Mouse (Mus musculus) megakaryocyte progenitor cell, adult 5-6 weeks (primary cell): ENCODE measurements around the gene Iqcd. TPM values are rescaled to one million over a fixed set of nuclear protein-coding genes. Genes with fewer than 3 reads are reported as not detected.

Source experiments
- ATAC-seq: replicated peaks from 2 replicates; pipeline ENCODE4 v1.8.0; 2016; ENCODE audit warnings: mild to moderate bottlenecking, moderate TSS enrichment, inconsistent platforms; ENCODE audit not compliant: poor library complexity
- total RNA-seq, 2 experiments: library from RNA; stranded (forward) in 1 of 2; stranded (reverse) in 1 of 2; fragments of 157-497, 149-512 nt in 1 of 2; fragments of 200-1000 nt in 1 of 2; gene quantifications; 2 replicates each; pipeline versions ENCODE4 v1.2.3 to v1.2.4; 2015 to 2017

Gene Iqcd
- total RNA-seq, 2 experiments from 2014 or later: 1.1 TPM; not detected in 1

- no peak for ATAC-seq
These were observed 35.6 kb downstream of the Iqcd start for GRCm38 (mm10) chr5:120624427-120624826.

- peak; percentile 40; the same call in 1 of the 2 replicates for ATAC-seq
These were observed 37.6 kb downstream of the Iqcd start for GRCm38 (mm10) chr5:120626399-120626798.

DNA sequence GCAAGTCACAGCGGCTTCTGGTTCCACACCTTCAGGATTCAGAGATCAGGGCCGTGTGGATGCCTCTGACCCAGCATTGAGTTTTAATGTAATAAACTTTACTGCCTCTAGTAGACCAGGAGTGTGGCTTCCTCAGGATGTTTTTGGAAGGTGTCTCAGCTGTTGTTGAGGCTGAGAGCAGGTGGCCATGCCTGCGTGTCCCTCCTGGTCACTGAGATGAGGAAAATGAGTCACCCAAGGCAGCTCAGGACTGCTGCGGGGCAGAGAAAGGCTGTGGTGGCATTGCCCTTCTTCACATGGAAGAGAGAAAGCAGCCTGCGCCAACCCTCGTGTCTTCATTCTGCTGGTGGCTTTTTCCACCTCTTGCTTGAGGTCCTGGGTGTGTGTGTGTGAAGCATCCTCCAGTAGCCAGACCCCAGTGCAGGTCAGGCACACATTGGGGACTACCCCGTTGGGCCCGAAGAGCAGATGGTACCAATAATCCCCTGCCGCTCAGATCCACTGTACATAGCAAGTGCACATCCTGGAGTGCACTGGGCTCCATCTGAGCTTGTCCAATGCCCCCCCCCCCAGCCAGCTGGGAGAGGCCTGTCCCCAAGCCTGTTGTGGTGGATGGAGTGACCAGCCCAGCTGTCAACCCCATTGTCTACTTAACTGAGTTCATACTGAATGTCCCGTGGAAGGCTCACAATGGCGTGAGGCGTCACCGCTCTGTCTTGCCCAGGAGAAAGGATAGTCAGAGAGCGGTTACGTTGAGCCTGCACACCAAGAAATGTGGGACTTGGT, 38.9 kb downstream of the Iqcd start:
- ATAC-seq: no peak

DNA sequence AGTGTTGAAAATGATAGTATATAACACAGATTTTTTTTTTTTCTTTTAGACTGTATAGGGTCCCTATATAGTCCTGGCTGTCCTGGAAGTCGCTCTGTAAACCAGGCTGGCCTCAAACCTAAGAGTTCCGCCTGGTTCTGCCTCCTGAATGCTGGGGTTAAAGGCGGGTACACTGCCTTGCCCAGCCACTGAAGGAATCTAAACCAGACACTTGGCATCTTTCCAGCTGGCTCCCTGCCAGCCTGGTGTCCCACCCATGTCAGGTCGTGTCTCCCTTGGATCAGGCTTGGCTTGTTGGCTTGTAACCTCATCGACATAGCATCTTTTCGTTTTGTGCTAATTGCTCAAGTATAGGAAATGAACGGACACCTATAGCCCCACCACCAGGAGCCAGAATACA, 39.8 kb downstream of the Iqcd start:
- peak; percentile 40 for ATAC-seq

GRCm38 (mm10) chr5:120631128-120631527, 42.3 kb downstream of the Iqcd start:
- ATAC-seq: no peak

GRCm38 (mm10) chr5:120631892-120632291, 43.1 kb downstream of the Iqcd start:
- ATAC-seq: no peak

GRCm38 (mm10) chr5:120634131-120634530, 45.3 kb downstream of the Iqcd start, which contains the start of gene Cfap73:
Cfap73 (minus strand) TSS chr5:120634235.
- no peak for ATAC-seq

DNA sequence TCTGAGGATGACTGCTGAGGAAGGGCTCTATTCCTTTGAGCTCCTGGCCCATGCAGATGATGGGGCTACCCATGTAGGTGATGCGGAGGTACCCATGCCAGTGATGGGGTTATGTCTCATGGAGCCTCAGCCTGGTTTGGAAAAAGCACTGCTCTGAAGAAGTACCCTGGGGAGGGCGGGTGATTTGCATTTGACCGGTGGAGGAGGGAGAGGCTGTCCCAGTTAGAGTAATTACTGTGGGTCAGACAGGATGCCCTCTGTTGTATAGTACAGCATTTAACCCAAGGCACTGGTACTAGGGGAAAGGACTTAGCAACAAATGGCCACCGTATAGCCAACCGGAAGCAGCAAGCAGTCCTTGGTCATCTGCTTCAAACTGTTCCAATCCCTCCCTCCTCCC, 46.0 kb downstream of the Iqcd start:
- no peak for ATAC-seq

DNA sequence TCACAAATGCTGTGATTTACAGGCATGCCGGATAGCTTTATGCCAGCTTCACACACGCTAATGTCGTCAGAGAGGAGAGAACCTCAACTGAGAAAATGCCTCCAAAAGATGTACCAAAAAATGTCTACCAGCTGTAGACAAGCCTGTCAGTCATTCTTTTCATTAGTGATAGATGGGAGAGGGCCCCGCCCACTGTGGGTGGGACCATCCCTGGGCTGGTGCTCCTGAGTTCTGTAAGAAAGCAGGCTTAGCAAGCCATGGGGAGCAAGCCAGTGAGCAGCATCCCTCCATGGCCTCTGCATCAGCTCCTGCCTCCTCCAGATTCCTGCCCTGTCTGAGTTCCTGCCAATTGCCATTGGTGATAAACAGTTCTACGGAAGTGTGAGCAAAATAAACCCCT, 46.8 kb downstream of the Iqcd start:
- no peak for ATAC-seq

DNA sequence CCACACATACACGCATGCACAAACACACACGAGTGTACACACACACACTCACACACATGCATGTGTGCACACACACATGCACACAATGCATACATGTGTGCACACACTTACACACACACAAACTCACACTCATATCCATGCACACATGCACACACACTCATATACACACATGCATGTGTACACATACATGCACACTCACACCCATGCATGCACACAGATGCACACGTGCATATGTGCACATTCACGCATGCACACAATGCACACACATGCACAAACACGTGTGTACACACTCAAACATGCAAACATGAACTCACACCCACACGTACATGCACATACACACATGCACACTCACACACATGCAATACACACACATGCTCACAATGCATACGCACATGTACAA, 51.3 kb downstream of the Iqcd start:
- ATAC-seq: no peak

DNA sequence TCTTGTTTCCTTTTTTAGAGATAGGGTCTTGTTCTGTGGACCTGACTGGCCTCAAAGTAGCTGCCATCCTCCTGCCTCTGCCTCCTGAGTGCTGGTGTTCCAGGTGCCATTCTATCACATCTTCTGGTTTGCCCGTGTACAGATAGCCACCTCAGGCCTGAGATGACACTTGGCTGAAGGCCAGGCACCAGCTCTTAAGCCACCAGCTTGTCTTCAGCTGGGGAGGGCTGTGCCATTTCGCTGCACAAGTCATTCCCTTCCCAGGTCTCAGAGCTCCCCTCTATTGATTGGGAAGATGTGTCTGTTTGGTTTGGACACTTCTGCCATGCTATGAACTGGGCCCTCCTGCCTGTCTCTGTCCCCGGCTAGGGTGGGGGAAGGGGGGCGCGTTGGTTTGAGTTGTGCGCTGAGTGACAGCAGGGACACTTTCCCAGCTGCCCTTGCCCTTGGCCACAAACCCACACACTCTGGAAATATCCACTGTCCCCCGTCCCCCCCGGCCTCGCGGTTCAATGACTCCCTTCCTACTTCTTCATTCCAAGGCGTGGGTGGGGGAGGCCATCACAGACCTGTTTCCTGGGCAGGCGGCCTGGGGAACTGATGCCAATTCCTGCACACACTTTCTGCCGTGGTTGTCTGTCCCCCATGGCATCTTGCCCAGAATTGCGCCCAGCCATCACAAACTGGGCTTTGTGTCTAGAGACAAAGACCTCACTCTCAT, 54.7 kb downstream of the Iqcd start:
- ATAC-seq: peak; percentile 62

DNA sequence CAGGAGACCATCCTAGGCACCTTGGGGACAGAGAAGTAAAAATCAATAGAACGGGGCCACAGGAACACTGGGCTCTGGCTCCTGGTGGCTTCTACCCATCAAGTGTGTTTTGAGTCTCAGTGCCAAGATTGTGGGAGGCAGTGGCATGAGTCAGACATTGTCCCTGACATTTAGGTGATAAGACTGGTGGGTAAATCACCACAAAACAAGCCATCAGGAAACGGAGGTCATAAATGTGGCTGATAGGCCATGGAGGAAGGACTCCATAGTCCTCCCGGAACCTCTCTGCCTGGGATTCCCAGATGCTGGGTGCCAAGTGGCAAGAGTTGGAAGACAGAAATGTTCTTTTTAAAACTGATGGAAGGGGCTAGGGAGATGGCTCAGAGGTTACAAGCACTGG, 55.4 kb downstream of the Iqcd start:
- peak; percentile 13; the same call in 1 of the 2 replicates for ATAC-seq

DNA sequence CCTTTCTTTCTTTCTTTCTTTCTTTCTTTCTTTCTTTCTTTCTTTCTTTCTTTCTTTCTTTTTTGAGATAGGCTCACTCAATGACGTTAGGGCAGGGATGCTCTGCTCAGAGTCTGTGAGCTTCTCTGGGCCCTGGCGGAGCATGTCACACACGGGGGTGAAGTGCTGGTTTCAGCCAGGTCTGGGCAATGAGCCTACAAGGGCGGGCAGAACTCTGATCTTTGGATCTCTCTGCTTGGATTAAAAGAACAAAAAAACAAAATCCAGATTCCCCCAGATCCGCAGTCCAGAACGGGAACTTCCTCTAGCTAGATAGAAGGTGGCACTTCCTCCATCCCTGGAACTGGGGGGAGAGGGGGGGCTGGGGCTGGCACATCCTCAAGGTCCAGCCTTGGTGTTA, 57.0 kb downstream of the Iqcd start:
- no peak for ATAC-seq

GRCm38 (mm10) chr5:120647361-120647760, 58.5 kb downstream of the Iqcd start:
- ATAC-seq: no peak

- ATAC-seq: peak; percentile 1; the same call in 1 of the 2 replicates
These were observed 59.1 kb downstream of the Iqcd start for GRCm38 (mm10) chr5:120647814-120648491.

DNA sequence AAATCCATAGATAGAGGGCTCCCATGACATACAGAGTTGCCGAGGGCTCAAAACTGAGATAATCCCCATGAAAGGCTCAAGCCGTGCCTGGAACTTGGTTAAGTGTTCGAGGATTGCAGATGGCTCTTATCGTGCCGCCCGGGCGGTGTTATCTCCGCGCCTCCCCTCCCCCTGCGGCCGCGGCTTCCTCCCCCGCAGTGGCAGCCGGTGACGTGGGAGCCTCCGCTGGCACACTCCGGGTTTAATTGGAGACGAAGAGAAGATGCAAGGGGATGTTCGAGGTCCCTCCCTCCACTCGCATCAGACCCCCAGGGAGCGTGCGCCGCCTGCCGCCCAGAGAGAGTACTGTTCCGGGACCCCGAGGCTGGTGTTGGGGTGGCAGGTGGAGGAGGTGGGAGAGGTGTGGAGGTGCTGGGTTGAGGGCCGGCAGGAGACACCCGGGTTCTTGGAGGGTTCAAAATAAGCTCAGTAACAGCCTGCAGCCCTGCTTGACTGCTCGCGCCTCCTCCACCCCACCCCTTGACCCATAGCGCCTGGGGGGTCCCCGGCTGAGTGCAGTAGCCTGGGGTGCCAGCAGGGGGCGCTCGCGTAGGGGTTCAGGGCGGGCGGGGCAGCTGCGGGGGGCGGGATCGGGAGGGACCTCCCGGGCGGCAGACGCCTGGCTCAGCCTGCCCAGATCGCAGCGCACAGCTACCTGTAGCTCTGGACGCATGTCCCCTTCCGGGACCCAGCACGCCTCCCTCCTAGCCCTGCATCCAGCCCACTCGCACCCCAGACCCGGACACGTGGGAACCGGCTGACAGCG, 60.0 kb downstream of the Iqcd start, which contains the start of gene Rasal1:
Gene Rasal1 (plus strand): TSS at position 244 of the 805 bp plus-strand sequence.
- ATAC-seq: peak; percentile 80

- no peak for ATAC-seq
These were observed 60.6 kb downstream of the Iqcd start for GRCm38 (mm10) chr5:120649374-120649933.

DNA sequence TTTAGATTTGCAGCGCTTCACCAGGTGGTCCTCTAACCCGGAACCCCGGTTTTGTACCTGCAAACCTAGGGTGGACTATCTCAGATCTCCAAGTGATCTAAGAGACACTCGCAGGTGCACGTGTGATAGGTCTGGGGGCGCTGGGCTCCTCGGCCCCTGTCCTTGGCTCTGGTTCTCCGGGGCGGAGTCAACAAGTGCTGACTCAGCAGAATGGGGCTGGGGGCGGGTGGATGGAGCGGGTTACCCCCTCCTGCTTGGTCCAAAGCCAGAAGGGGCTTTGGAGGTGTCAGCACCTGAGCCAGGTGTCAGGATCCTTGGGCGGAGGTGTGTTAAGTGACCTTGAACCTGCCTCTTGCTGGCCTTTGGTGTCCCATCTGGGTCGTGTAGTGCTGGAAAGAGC, 61.1 kb downstream of the Iqcd start:
- no peak for ATAC-seq

DNA sequence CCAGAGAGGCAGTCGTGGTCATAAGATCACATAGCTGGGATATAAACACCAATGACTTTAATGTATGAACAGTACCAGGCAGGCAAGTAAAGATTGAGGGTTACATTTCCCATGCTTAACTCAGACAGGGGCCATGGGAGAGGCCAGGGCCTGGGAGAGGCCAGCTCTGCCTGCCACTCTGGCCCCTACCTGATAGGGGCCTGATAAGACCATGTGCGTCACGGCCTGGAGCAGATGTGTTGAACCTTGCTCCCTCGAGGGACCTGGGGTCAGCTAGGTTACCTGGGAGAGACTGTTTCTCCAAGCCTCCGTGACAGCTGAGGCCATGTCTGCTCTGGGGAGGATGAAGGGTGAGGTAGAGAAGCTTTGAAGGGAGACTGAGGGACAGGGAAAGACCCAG, 62.4 kb downstream of the Iqcd start:
- ATAC-seq: no peak
